Mouse (Mus musculus) thymus, postnatal 0 days (tissue): Measurements from ENCODE around the gene Fam19a4. TPM values are rescaled to one million over a fixed set of nuclear protein-coding genes. Genes with fewer than 3 reads are reported as not detected.
"Not testable (repeated sequence)": the region's sequence is repeated elsewhere in the genome, so short reads cannot be mapped to it uniquely, and the experiment has no call there.

Source experiments
- DNase-seq: peaks from one replicate; pipeline ENCODE4 v3.0.0-alpha.2; 2015; ENCODE audit warnings: low spot score
- polyA plus RNA-seq: library from polyadenylated mRNA; unstranded; fragments of >200 nt; fragmentation: Nextera tagmentation; extraction: Ambion mirVana; gene quantifications from 2 replicates; pipeline ENCODE4 v1.2.1, GENCODE M21; 2015

The Fam19a4 gene
- polyA plus RNA-seq, 1 experiment from 2014 or later, result 0.88 TPM

- no peak for DNase-seq
Measured at GRCm38 (mm10) chr6:96977537-96977936, 82.7 kb downstream of the Fam19a4 start.

DNA sequence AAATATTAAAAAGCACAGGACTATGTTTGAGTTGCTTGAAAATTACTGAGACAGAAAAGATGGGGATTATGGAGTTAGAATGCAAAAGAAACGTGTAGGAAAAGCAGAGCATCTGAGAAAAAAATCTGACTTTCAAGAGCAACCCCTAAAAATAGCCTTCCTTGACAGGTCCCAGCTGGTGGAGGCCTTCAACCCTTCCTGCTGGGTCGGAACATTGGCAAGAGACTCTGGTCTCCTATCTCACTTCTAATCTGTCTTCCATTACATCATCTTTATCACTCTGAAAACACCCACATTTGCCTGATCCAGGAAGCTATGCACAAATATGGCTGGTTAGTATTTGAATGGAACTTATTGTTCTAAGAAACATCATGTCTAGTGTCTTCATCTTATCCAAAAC lies 115.4 kb downstream of the Fam19a4 start:
- DNase-seq, result no peak

GRCm38 (mm10) chr6:96935776-96936175 lies 124.4 kb downstream of the Fam19a4 start:
- DNase-seq, result no peak

GRCm38 (mm10) chr6:96909061-96909480 lies 151.1 kb downstream of the Fam19a4 start:
- DNase-seq, result no peak

DNA sequence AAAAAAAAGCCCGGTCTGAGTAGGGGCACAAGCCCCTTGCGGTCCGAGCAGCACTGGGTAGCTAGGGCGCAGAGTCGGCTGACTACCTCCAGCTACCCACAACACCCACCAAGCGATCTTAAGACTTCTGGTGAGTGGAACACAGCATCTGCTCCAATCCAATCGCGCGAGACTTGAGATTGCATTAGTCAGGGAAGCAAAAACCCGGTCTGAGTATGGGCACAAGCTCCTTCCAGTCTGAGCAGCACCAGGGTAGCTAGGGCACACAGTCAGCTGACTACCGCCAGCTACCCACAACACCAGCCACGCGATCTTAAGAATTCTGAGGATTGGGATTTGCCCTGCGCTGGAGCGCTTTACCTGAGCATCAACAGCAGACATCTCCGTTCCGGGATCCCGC lies 183.1 kb downstream of the Fam19a4 start:
- not testable (repeated sequence) for DNase-seq

DNA sequence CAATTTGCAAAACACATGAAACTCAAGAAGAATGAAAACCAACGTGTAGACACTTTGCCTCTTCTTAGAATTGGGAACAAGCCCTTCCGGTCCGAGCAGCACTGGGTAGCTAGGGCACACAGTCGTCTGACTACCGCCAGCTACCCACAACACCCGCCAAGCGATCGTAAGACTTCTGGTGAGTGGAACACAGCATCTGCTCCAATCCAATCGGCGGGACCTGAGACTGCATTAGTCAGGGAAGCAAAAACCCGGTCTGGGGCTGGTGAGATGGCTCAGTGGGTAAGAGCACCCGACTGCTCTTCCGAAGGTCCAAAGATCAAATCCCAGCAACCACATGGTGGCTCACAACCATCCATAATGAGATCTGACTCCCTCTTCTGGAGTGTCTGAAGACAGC lies 183.6 kb downstream of the Fam19a4 start:
- not testable (repeated sequence) for DNase-seq

GRCm38 (mm10) chr6:96853065-96853464 lies 207.1 kb downstream of the Fam19a4 start:
- DNase-seq, result no peak

DNA sequence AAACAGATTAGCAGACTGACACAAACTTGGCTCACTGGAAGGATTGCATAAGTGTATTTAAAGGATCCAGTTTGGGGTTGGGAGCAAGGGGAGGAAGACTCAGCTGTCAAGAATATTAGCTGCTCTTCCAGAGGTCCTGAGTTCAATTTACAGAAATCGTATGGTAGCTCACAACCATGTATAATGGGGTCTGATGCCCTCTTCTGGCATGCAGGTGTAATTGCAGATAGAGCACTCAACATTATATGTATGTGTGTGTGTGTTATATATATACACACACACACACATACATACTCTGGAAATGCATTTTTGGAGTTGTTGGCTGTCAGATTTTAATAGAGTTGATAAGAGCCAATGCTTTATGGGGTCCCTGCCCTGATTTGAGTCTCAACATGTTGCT lies 216.3 kb downstream of the Fam19a4 start:
- DNase-seq, result no peak

GRCm38 (mm10) chr6:96840634-96841033 lies 219.6 kb downstream of the Fam19a4 start:
- DNase-seq, result no peak

- no peak for DNase-seq
Measured at GRCm38 (mm10) chr6:96826626-96827025, 233.6 kb downstream of the Fam19a4 start.

GRCm38 (mm10) chr6:96802981-96803380 lies 257.2 kb downstream of the Fam19a4 start:
- DNase-seq, result no peak

DNA sequence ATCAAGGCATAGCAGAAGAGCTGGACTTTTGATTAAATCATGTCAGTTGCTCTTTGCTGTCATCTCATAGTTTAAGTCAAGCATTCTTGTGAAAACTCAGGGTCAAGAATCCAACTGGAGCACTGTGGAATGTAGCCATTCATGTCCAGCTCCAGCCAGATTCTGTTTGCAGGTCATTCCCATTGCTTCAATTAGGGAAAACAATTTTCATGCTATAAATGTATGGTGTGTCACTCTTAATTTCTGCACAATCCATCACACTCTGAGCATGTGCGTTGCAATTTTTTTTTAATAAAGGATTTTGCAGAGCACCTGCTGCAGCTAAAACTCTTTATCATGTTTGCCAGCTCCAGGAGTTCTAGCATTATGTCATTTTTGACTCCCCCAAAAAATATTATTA lies 261.5 kb downstream of the Fam19a4 start:
- no peak for DNase-seq

DNA sequence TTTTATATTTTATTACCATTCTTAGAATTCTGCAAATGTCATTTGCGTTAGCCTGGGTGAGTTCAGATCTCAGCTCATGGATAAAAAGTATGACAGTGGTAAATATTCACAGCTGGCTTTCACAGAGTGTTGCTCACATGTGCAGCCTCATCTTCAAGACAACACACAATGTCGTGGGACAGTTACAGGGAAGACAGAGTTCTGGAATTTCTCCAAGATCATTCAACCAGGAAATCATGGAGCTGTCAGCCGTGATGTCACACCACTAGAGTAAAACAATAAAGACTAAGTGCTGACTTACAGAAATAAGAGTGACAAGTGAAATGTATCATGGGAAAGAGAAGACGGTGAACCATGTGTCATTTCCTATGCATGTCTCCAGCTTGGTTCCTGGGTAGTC lies 262.8 kb downstream of the Fam19a4 start:
- no peak for DNase-seq

Other genes starting within 250 kb of the Fam19a4 start
- 5.1 and 5.7 TPM in 2 replicates for gene Eogt, start 88.8 kb upstream of the Fam19a4 start, polyA plus RNA-seq
- 43.9 and 50.8 TPM in 2 replicates for gene Tmf1, start 118.7 kb upstream of the Fam19a4 start, polyA plus RNA-seq
- 53.1 and 55.4 TPM in 2 replicates for gene Uba3, start 145.2 kb upstream of the Fam19a4 start, polyA plus RNA-seq
- 105 and 112 TPM in 2 replicates for gene Arl6ip5, start 150.3 kb upstream of the Fam19a4 start, polyA plus RNA-seq
- 0.13 and 0.18 TPM in 2 replicates for gene Lmod3, start 192.3 kb upstream of the Fam19a4 start, polyA plus RNA-seq